Mouse (Mus musculus) G1E (cell line): Measurements from ENCODE around the gene Prim1. TPM values are rescaled to one million over a fixed set of nuclear protein-coding genes. Genes with fewer than 3 reads are reported as not detected.
A peak's percentile ranks its signal among the peaks of the same experiment; 100 is the strongest.

Experiments used
- ATAC-seq: 2 replicates; pipeline ENCODE4 v1.8.0; 2016; ENCODE audit warnings: mild to moderate bottlenecking; ENCODE audit not compliant: insufficient number of reproducible peaks, poor library complexity, low FRiP score, severe bottlenecking; ENCODE audit errors: extremely low read depth
- DNase-seq: peaks from one replicate; pipeline ENCODE4 v3.0.0; 2012; ENCODE audit warnings: low spot score
- H3K27me3 ChIP-seq: 2 replicates; pipeline ENCODE4 v1.6.1; 2012; ENCODE audit warnings: mild to moderate bottlenecking, low read length, inconsistent platforms; ENCODE audit not compliant: insufficient read depth
- H3K36me3 ChIP-seq: replicated peaks from 2 replicates; pipeline ENCODE3; 2012; ENCODE audit warnings: mild to moderate bottlenecking, inconsistent platforms
- H3K4me1 ChIP-seq: 2 replicates; pipeline ENCODE4 v1.6.1; 2012; ENCODE audit warnings: low read depth, low read length, inconsistent platforms, mixed read lengths; ENCODE audit not compliant: insufficient read depth
- H3K4me3 ChIP-seq: 2 replicates; pipeline ENCODE4 v1.5.1; 2012; ENCODE audit warnings: low read depth, mild to moderate bottlenecking, inconsistent platforms, low read length, moderate library complexity, mixed read lengths
- H3K9me3 ChIP-seq: replicated peaks from 2 replicates; pipeline ENCODE4 v1.6.1; 2012; ENCODE audit warnings: inconsistent platforms
- CTCF ChIP-seq: IDR thresholded peaks from 2 replicates; pipeline ENCODE4 v1.5.1; 2012; ENCODE audit warnings: low read depth, low read length, inconsistent platforms, mixed read lengths
- GATA1 ChIP-seq: IDR thresholded peaks from 2 replicates; pipeline ENCODE4 v1.6.1; 2012; ENCODE audit warnings: borderline replicate concordance, low read length, inconsistent platforms, mixed read lengths
- GATA2 ChIP-seq: IDR thresholded peaks from 2 replicates; pipeline ENCODE4 v1.6.1; 2012; ENCODE audit warnings: low read depth, low read length, inconsistent platforms, borderline replicate concordance
- POLR2AphosphoS5 ChIP-seq: IDR thresholded peaks from 2 replicates; pipeline ENCODE4 v1.6.1; 2012; ENCODE audit warnings: low read depth, low read length, inconsistent platforms; ENCODE audit not compliant: insufficient replicate concordance
- TAL1 ChIP-seq: conservative IDR thresholded peaks from 2 replicates; pipeline ENCODE4 v1.6.1; 2012; ENCODE audit warnings: low read depth, low read length, inconsistent platforms, mixed read lengths
- polyA plus RNA-seq: library from polyadenylated mRNA; stranded (reverse); fragments of >175 nt; gene quantifications from 2 replicates; pipeline ENCODE4 v1.2.3, GENCODE M21; 2012
- total RNA-seq, 2 experiments: library from RNA; stranded (forward) in 1 of 2; stranded (reverse) in 1 of 2; fragments of 200-1000 nt in 1 of 2; fragments of >200 nt in 1 of 2; fragmentation: Nextera tagmentation in 1 of 2; gene quantifications; 2 replicates each; pipeline ENCODE4 v1.2.3; 2014 to 2017

Gene Prim1
- total and polyA plus RNA-seq, 3 experiments = 5.8 to 134 (median 83.3) TPM

GRCm38 (mm10) chr10:127975503-127975902 is 39.5 kb upstream of the Prim1 start:
- Histone ChIP-seq H3K4me1 (peaks cover 12% of the 10 kb centered on the region; the same call in 1 of the 2 replicates), H3K4me3 (no peak overlapping the region), H3K9me3 (no peaks in the 10 kb centered on the region), H3K36me3 (no peaks in the 10 kb centered on the region), H3K27me3 (peaks cover 28% of the 10 kb centered on the region)
- DNase-seq (no peak), ATAC-seq (no peak)
- TF ChIP-seq POLR2AphosphoS5 (no peak), CTCF (no peak), TAL1 (no peak)

- ATAC-seq (no peak), DNase-seq (no peak)
- Histone ChIP-seq H3K4me1 (no peaks in the 10 kb centered on the region), H3K9me3 (no peaks in the 10 kb centered on the region), H3K36me3 (no peaks in the 10 kb centered on the region), H3K4me3 (no peak overlapping the region), H3K27me3 (peaks cover 28% of the 10 kb centered on the region)
- TF ChIP-seq CTCF = no peak
- no peak for TF ChIP-seq GATA2
- TF ChIP-seq TAL1 = no peak
- no peak for TF ChIP-seq POLR2AphosphoS5
- TF ChIP-seq GATA1 = no peak
Measured at GRCm38 (mm10) chr10:127984650-127985049, 30.3 kb upstream of the Prim1 start.

- TF ChIP-seq GATA2 = no peak
- no peak for TF ChIP-seq GATA1
- DNase-seq (no peak), ATAC-seq (no peak)
- H3K4me3 ChIP-seq = no peak overlapping the region
- no peaks in the 10 kb centered on the region for H3K4me1 ChIP-seq
- H3K36me3 ChIP-seq = no peaks in the 10 kb centered on the region
- H3K9me3 ChIP-seq = no peaks in the 10 kb centered on the region
- peaks cover 23% of the 10 kb centered on the region for H3K27me3 ChIP-seq
Measured at GRCm38 (mm10) chr10:127985601-127986000, 29.4 kb upstream of the Prim1 start.

- Histone ChIP-seq H3K9me3 (peaks cover 5% of the 10 kb centered on the region; the same call in 1 of the 2 replicates), H3K4me1 (no peaks in the 10 kb centered on the region), H3K27me3 (0 out of 2 replicates have a peak, but pooled peaks cover 5% of the 10 kb centered on the region), H3K36me3 (no peaks in the 10 kb centered on the region), H3K4me3 (no peak overlapping the region)
- TF ChIP-seq POLR2AphosphoS5 (no peak), GATA2 (no peak), GATA1 (no peak), TAL1 (no peak), CTCF (no peak)
- ATAC-seq (no peak), DNase-seq (no peak)
Measured at GRCm38 (mm10) chr10:127996690-127997089, 18.3 kb upstream of the Prim1 start.

GRCm38 (mm10) chr10:127998260-127998659 is 16.7 kb upstream of the Prim1 start:
- ATAC-seq = no peak
- no peak for DNase-seq

GRCm38 (mm10) chr10:128003281-128003801 is 11.6 kb upstream of the Prim1 start:
- ATAC-seq (no peak), DNase-seq (no peak)
- Histone ChIP-seq H3K4me1 (0 out of 2 replicates have a peak, but pooled peaks cover 2% of the 10 kb centered on the region), H3K4me3 (no peak overlapping the region), H3K27me3 (peaks cover 16% of the 10 kb centered on the region), H3K36me3 (no peaks in the 10 kb centered on the region), H3K9me3 (peaks cover under 1% of the 10 kb centered on the region; the same call in 1 of the 2 replicates)
- no peak for TF ChIP-seq CTCF
- TF ChIP-seq TAL1 = no peak
- TF ChIP-seq GATA2 = no peak
- no peak for TF ChIP-seq GATA1
- TF ChIP-seq POLR2AphosphoS5 = no peak

More at GRCm38 (mm10) chr10:127998260-127998659, 16.7 kb upstream of the Prim1 start:
- TF ChIP-seq GATA2 (no peak), CTCF (peak; percentile 49; the same call in 1 of the 2 replicates)
- Histone ChIP-seq H3K4me3 (no peak overlapping the region), H3K27me3 (peaks cover 8% of the 10 kb centered on the region; the same call in 1 of the 2 replicates), H3K9me3 (peaks cover 5% of the 10 kb centered on the region; the same call in 1 of the 2 replicates), H3K4me1 (no peaks in the 10 kb centered on the region), H3K36me3 (no peaks in the 10 kb centered on the region)

GRCm38 (mm10) chr10:128004918-128005317 is 10.1 kb upstream of the Prim1 start:
- Histone ChIP-seq H3K4me3 (no peak overlapping the region), H3K9me3 (no peaks in the 10 kb centered on the region), H3K4me1 (0 out of 2 replicates have a peak, but pooled peaks cover 2% of the 10 kb centered on the region), H3K36me3 (no peaks in the 10 kb centered on the region), H3K27me3 (peaks cover 20% of the 10 kb centered on the region)
- ATAC-seq = no peak
- TF ChIP-seq GATA2 (no peak), GATA1 (no peak), CTCF (no peak), POLR2AphosphoS5 (no peak)
- no peak for DNase-seq
